Mouse (Mus musculus) liver, postnatal 0 days (tissue): ENCODE results near the gene Cd101. TPM values are rescaled to one million over a fixed set of nuclear protein-coding genes. Genes with fewer than 3 reads are reported as not detected.

ENCODE experiments used
- ATAC-seq: fragments of 200-750 bp; cut with Nextera tagmentation; 2 replicates; pipeline ENCODE4 v1.8.0; 2017; ENCODE audit warnings: mild to moderate bottlenecking, moderate library complexity
- DNase-seq: peaks from one replicate; pipeline ENCODE4 v3.0.0-alpha.2; 2016
- H3K27ac ChIP-seq: fragments of 300-500 bp; sonication (generic); 2 replicates; pipeline ENCODE4 v1.5.1; 2014; ENCODE audit warnings: antibody characterized with exemption, moderate library complexity, mild to moderate bottlenecking, low read depth
- H3K27me3 ChIP-seq: fragments of 300-500 bp; sonication (generic); 2 replicates; pipeline ENCODE4 v1.6.1; 2014; ENCODE audit warnings: low read length, control low read depth, mixed read lengths; ENCODE audit not compliant: insufficient read depth
- H3K36me3 ChIP-seq: fragments of 300-500 bp; sonication (generic); replicated peaks from 2 replicates; pipeline ENCODE4 v1.6.1; 2014; ENCODE audit warnings: mild to moderate bottlenecking, control low read depth, low read length, moderate library complexity, mixed read lengths; ENCODE audit not compliant: insufficient read depth
- H3K4me1 ChIP-seq: fragments of 300-500 bp; sonication (generic); 2 replicates; pipeline ENCODE4 v1.6.1; 2014; ENCODE audit warnings: antibody characterized with exemption, mild to moderate bottlenecking, control low read depth; ENCODE audit not compliant: insufficient read depth
- H3K4me2 ChIP-seq: fragments of 300-500 bp; sonication (generic); 2 replicates; pipeline ENCODE4 v1.6.1; 2014; ENCODE audit warnings: low read depth, mild to moderate bottlenecking, low read length, moderate library complexity, mixed read lengths
- H3K4me3 ChIP-seq: fragments of 300-500 bp; sonication (generic); 2 replicates; pipeline ENCODE4 v1.5.1; 2014; ENCODE audit warnings: low read depth, low read length
- H3K9ac ChIP-seq: fragments of 300-500 bp; sonication (generic); replicated peaks from 2 replicates; pipeline ENCODE4 v1.6.1; 2014; ENCODE audit warnings: mild to moderate bottlenecking, moderate library complexity
- H3K9me3 ChIP-seq: fragments of 300-500 bp; sonication (generic); 2 replicates; pipeline ENCODE4 v1.6.1; 2016; ENCODE audit warnings: mild to moderate bottlenecking, control low read depth, low read length, mixed read lengths
- CTCF ChIP-seq: sonication (generic); IDR thresholded peaks from 2 replicates; pipeline ENCODE4 v1.5.1; 2016; ENCODE audit warnings: antibody characterized with exemption, low read depth
- EP300 ChIP-seq: IDR thresholded peaks from 2 replicates; pipeline ENCODE4 v1.6.1; 2016; ENCODE audit warnings: antibody characterized with exemption, low read depth, mild to moderate bottlenecking
- WGBS: fragments of 180-500 bp; shearing (Covaris S2); extraction: QIAGEN DNeasy Blood & Tissue Kit; methylation state at CpG from one replicate; pipeline ENCODE4 v1.1.7; 2014; ENCODE audit not compliant: insufficient replicate concordance; 5-methylcytosine and 5-hydroxymethylcytosine counted together
- polyA plus RNA-seq: library from polyadenylated mRNA; unstranded; fragments of >200 nt; fragmentation: Nextera tagmentation; extraction: Ambion mirVana; gene quantifications from 2 replicates; pipeline ENCODE4 v1.2.1, GENCODE M21; 2015

The Cd101 gene
- polyA plus RNA-seq, 1 experiment from 2014 or later, result 0.12 TPM

DNA sequence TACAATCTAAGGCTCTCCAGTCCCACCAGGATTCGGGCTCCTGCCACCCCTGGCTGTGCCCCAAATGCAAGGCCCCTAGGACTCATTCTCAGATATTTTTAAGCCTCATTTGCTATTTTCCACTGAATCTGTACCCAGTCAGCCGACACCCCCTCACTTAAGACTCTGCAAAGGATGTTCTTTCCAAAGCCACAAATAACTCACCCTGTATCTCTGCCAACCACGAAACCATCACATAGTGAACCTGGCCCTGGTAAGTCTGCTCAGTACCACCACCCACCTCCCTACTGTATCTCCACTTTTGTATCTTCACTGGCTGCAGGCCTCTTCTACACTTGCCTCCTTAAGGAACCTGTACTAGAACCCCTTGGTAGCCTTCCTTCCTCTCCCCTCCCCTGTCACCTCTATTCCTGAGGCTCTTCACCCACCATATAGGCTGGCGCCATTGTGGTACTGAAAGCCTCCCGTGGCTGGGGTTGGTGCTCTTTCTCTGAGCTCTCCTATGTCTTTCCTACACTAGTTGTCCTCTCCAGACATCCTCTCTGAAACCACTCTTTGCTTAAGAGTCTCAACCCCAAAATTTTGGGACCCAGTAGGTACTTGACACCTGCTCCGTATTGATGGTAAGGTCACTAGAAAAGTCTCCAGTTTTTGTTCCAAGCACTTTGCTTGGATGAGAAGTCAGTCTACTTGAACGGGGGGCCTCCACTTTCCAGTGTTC lies 32.7 kb upstream of the Cd101 start:
- DNase-seq (no peak), ATAC-seq (no peak)
- TF ChIP-seq EP300, result no peak
- TF ChIP-seq CTCF, result no peak
- Histone ChIP-seq H3K9me3 (no peaks in the 10 kb centered on the region), H3K27ac (no peak overlapping the region), H3K27me3 (no peaks in the 10 kb centered on the region), H3K4me3 (no peak overlapping the region), H3K4me1 (peaks cover 4% of the 10 kb centered on the region), H3K4me2 (no peak overlapping the region), H3K9ac (no peak overlapping the region), H3K36me3 (no peaks in the 10 kb centered on the region)
- 73% methylated on average over 7 of the region's 7 CpGs for WGBS

DNA sequence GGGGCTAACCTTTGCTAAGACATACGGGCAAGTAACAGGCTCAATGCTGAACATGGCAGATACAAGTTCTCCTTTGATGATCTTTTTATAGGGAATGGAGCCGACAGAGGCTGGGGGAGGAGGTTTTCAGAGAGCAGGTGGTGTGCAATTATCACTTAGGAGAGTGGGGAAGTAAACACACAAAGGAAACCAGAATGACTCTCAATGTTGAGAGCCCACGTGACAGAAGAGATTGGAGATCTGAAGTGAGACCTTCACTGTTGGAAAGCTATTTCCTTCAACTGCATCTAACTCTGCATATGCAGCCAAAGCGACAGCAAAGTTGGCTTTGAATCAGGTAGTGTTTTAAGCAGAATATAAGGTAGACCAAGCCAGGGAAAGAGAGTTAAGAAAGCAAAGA lies 29.9 kb upstream of the Cd101 start:
- Histone ChIP-seq H3K9me3 (no peaks in the 10 kb centered on the region), H3K4me2 (no peak overlapping the region), H3K4me3 (no peak overlapping the region), H3K9ac (no peak overlapping the region), H3K36me3 (no peaks in the 10 kb centered on the region), H3K4me1 (peaks cover 4% of the 10 kb centered on the region), H3K27me3 (no peaks in the 10 kb centered on the region), H3K27ac (no peak overlapping the region)
- ATAC-seq (no peak), DNase-seq (no peak)
- TF ChIP-seq CTCF, result no peak
- no peak for TF ChIP-seq EP300
- WGBS, result 41% methylated on average over 4 of the region's 4 CpGs

DNA sequence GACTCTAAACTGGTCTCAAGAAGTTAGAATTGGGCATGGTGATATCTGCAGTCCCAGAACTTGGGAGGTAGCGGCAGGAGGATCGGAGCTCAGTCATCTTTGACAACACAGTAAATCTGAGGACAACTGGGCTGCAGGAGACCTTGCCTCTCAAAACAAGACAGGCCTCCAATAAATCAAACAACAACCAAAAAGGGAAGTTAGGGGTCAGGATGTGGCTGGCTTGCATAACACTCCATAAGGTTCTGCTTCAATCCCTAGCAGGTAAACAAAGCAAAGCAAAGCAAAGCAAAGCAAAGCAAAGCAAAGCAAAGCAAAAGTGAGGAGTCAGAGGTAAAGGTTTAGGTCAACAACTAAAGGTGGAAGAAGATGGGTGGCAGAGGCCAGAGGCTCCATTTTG lies 28.8 kb upstream of the Cd101 start:
- WGBS, result 24% methylated on average over 2 of the region's 2 CpGs
- ATAC-seq, result 0 out of 2 replicates have a peak, but pooled peaks have one; percentile 17
- TF ChIP-seq EP300, result no peak
- TF ChIP-seq CTCF, result no peak

DNA sequence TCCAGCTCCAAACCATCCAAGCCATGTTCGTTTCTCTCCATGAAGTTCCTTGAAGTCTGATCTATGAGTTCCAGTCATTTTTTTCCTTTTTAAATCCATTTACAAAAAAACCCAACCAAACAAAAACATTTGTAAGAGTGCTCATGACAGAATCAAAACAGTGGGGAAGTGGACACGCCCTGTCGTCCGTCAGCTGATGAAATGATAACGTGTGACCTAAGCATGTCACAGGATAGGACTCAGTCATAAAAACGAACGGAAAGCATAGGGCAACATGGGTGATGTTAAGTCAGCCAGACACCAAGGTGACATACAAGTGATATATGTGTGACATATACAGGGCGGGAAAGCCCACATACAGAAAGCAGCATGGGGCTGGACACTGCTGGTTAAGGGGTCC lies 25.9 kb upstream of the Cd101 start:
- no peak overlapping the region for H3K9ac ChIP-seq
- no peak overlapping the region for H3K27ac ChIP-seq
- ATAC-seq (no peak), DNase-seq (no peak)
- H3K4me1 ChIP-seq, result peaks cover 4% of the 10 kb centered on the region
- no peaks in the 10 kb centered on the region for H3K9me3 ChIP-seq
- TF ChIP-seq CTCF (no peak), EP300 (no peak)
- 64% methylated on average over 8 of the region's 8 CpGs for WGBS
- H3K36me3 ChIP-seq, result no peaks in the 10 kb centered on the region
- no peak overlapping the region for H3K4me3 ChIP-seq
- H3K4me2 ChIP-seq, result no peak overlapping the region
- no peaks in the 10 kb centered on the region for H3K27me3 ChIP-seq

More for the DNA sequence above, 28.8 kb upstream of the Cd101 start:
- Histone ChIP-seq H3K4me1 (peaks cover 4% of the 10 kb centered on the region), H3K36me3 (no peaks in the 10 kb centered on the region), H3K4me3 (no peak overlapping the region), H3K9me3 (no peaks in the 10 kb centered on the region), H3K4me2 (no peak overlapping the region), H3K27me3 (no peaks in the 10 kb centered on the region), H3K27ac (peak overlapping the region; percentile 51; the same call in 1 of the 2 replicates), H3K9ac (no peak overlapping the region)
- DNase-seq, result no peak

DNA sequence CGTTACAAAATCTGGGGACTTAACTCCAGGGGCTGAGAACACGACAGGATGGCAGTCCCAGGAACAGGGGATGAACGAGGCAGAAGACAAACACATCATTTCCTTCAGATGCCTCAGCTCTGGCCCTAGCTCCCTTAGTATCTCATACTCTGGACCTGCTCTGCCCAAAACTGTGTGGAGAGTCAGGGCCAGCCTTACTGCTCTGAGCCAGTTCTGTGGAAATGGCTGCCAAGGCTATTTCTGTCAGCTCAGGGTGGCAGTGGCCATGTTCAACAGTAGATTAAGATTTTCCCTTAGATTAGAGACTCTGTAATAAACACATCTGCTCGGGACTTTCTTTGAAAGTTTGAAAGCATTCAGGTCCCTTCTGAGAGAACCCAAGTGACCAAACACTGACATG lies 22.2 kb upstream of the Cd101 start:
- no peak for ATAC-seq
- H3K4me1 ChIP-seq, result peaks cover 5% of the 10 kb centered on the region; the same call in 1 of the 2 replicates
- no peak overlapping the region for H3K4me3 ChIP-seq
- TF ChIP-seq CTCF, result no peak
- TF ChIP-seq EP300, result no peak
- H3K36me3 ChIP-seq, result no peaks in the 10 kb centered on the region
- no peak overlapping the region for H3K4me2 ChIP-seq
- no peak for DNase-seq
- H3K9ac ChIP-seq, result no peak overlapping the region
- WGBS, result 69% methylated on average over 4 of the region's 4 CpGs
- no peaks in the 10 kb centered on the region for H3K27me3 ChIP-seq
- H3K9me3 ChIP-seq, result no peaks in the 10 kb centered on the region
- H3K27ac ChIP-seq, result no peak overlapping the region

DNA sequence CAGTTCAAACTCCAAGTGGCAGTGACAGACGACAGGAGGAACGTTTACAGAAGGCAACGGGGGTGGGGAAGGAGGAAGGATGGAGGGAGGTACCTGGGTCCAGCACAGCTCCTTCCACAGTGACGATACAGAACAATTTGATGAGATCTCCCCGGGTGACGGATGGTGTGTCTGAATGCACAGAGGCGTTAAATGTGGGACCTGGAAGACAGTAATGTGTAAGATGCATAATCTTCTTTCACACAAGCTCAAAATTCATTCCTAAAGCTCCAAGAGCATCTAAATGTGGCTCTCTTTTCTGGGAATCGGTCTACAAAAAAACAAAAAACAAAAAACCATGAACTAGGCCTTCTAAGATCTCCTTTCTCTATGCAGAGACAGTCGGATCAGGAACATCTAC lies 20.6 kb upstream of the Cd101 start:
- DNase-seq (no peak), ATAC-seq (no peak)
- H3K9me3 ChIP-seq, result no peaks in the 10 kb centered on the region
- H3K9ac ChIP-seq, result no peak overlapping the region
- H3K4me2 ChIP-seq, result no peak overlapping the region
- H3K36me3 ChIP-seq, result no peaks in the 10 kb centered on the region
- no peak for TF ChIP-seq EP300
- no peak for TF ChIP-seq CTCF
- no peak overlapping the region for H3K27ac ChIP-seq
- no peaks in the 10 kb centered on the region for H3K27me3 ChIP-seq
- H3K4me3 ChIP-seq, result no peak overlapping the region
- peaks cover 5% of the 10 kb centered on the region; the same call in 1 of the 2 replicates for H3K4me1 ChIP-seq
- 66% methylated on average over 9 of the region's 9 CpGs for WGBS
